Mouse (Mus musculus): ENCODE measurements around the gene Shmt1. TPM values are rescaled to one million over a fixed set of nuclear protein-coding genes. Genes with fewer than 3 reads are reported as not detected.

Gene Shmt1
- total RNA-seq, 4 experiments from 2014 or later = 38.4 to 111 (median 73.2) TPM

Other genes with a start within 250 kb of the Shmt1 start
- gene Llgl1, start 112.0 kb downstream of the Shmt1 start, total RNA-seq (2022) = 10 to 100 TPM; 26.4 to 39.3 (median 32.0) TPM
- gene Flii, start 84.5 kb downstream of the Shmt1 start, total RNA-seq (2022) = 100 to 1,000 TPM; 162 to 185 (median 177) TPM
- 10 to 100 TPM; 36.9 to 41.2 (median 38.8) TPM for gene Mief2, start 83.3 kb downstream of the Shmt1 start, total RNA-seq (2022)
- gene Top3a, start 34.4 kb downstream of the Shmt1 start, total RNA-seq (2022) = 10 to 100 TPM; 11.9 to 15.8 (median 14.6) TPM
- gene Smcr8, start 34.2 kb downstream of the Shmt1 start, total RNA-seq (2022) = 10 to 100 TPM; 23.3 to 30.1 (median 27.3) TPM
- gene Dhrs7b, start 18.9 kb upstream of the Shmt1 start, total RNA-seq (2022) = 10 to 100 TPM; 36.0 to 44.8 (median 40.3) TPM
- 10 to 100 TPM; 33.6 to 47.6 (median 38.0) TPM for gene Tmem11, start 67.6 kb upstream of the Shmt1 start, total RNA-seq (2022)
- 10 to 100 TPM; 22.4 to 27.7 (median 25.4) TPM for gene Natd1, start 103.0 kb upstream of the Shmt1 start, total RNA-seq (2022)
- 100 to 1,000 TPM in 3 of 4 experiments, 10 to 100 TPM in 1; 99.8 to 162 (median 122) TPM for gene Map2k3, start 120.3 kb upstream of the Shmt1 start, total RNA-seq (2022)
- gene Kcnj12, start 210.8 kb upstream of the Shmt1 start, total RNA-seq (2022) = 1 to 10 TPM; 2.4 to 3.6 (median 2.7) TPM